Mouse (Mus musculus): ENCODE results near the gene Tmem120b. TPM values are rescaled to one million over a fixed set of nuclear protein-coding genes. Genes with fewer than 3 reads are reported as not detected.
A peak's percentile ranks its signal among the peaks of the same experiment; 100 is the strongest.

The Tmem120b gene
- polyA plus RNA-seq, 1 experiment = 9.4 TPM

DNA sequence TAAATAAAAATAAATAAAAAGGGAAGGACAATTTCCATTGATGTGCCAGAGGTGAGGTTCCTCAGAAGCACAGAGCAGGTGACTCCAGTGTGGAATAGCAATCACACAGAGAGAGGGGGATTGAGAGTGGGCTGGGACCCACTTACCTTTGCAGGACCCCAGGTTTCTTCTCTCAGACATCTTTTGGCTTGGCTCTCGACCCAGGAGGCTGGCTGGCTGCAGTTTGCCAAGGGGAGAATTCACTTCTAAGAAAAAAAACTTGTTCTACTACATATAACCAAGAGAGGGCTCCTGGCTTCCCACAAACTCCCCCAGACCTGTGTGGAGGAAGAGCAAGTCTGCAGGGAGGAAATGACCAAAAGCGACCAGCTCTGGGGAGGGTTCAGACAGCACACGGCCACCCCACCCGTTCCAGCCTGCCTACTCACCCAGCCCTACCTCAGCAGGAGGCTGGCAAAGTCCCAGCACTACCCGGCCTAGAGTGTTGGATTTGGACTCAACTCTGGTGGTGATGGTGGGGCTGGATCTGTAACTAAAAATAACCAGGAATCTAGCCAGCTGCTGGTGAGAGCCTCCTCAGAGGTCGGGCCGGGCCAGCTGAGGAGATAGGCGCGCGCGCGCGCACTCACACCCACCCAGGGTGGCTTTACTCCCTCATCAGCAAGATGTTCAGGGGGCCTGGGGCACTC is 66.1 kb downstream of the Tmem120b start:
- H3K4me3 ChIP-seq (replicated peaks) = peak overlapping the region; percentile 82
- TF ChIP-seq TAL1 (IDR thresholded peaks at IDR 0.05; ENCODE audit: low read length) = no peak
- TF ChIP-seq GATA1 (IDR thresholded peaks at IDR 0.05; ENCODE audit: low read length) = no peak
- H3K9me3 ChIP-seq (ENCODE audit: control insufficient read depth, low read length) = no peaks in the 10 kb centered on the region
- H3K36me3 ChIP-seq (ENCODE audit: control insufficient read depth) = peaks cover 62% of the 10 kb centered on the region
- H3K27me3 ChIP-seq (ENCODE audit: control insufficient read depth) = peaks cover 6% of the 10 kb centered on the region; the same call in 1 of the 2 replicates
- peaks cover 91% of the 10 kb centered on the region for H3K4me1 ChIP-seq (ENCODE audit: control insufficient read depth)

DNA sequence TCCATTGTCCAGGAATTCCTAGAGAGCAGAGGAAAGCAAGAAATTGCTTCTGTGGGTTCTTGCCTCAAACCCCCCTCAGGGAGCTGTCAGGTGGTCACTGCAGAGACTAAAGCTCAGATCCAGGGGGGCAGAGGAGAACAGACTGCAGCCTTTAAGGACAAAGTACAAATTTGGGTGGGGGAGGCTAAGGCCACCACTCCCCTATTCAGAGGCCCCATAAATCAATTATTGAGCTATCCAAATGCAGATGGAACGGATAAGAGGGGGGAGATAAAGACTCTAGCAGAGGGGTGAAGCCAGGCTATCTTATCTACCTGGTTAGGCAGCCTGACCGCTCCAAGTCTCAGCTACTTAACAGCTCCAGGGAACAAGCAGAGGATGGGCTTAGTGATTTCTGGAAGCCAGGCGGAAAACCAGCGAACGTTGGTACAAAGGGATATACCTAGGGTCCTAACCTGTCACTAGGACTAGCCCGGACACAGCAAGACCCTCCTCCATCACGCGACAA is 66.7 kb downstream of the Tmem120b start:
- no peak for TF ChIP-seq TAL1 (IDR thresholded peaks at IDR 0.05; ENCODE audit: low read length)
- 0 out of 2 replicates have a peak, but pooled peaks have one; percentile 4 for TF ChIP-seq GATA1 (IDR thresholded peaks at IDR 0.05; ENCODE audit: low read length)
- no peaks in the 10 kb centered on the region for H3K9me3 ChIP-seq (ENCODE audit: control insufficient read depth, low read length)
- peaks cover 92% of the 10 kb centered on the region for H3K4me1 ChIP-seq (ENCODE audit: control insufficient read depth)
- peak overlapping the region; percentile 82 for H3K4me3 ChIP-seq (replicated peaks)
- H3K36me3 ChIP-seq (ENCODE audit: control insufficient read depth) = peaks cover 61% of the 10 kb centered on the region
- peaks cover 3% of the 10 kb centered on the region; the same call in 1 of the 2 replicates for H3K27me3 ChIP-seq (ENCODE audit: control insufficient read depth)

DNA sequence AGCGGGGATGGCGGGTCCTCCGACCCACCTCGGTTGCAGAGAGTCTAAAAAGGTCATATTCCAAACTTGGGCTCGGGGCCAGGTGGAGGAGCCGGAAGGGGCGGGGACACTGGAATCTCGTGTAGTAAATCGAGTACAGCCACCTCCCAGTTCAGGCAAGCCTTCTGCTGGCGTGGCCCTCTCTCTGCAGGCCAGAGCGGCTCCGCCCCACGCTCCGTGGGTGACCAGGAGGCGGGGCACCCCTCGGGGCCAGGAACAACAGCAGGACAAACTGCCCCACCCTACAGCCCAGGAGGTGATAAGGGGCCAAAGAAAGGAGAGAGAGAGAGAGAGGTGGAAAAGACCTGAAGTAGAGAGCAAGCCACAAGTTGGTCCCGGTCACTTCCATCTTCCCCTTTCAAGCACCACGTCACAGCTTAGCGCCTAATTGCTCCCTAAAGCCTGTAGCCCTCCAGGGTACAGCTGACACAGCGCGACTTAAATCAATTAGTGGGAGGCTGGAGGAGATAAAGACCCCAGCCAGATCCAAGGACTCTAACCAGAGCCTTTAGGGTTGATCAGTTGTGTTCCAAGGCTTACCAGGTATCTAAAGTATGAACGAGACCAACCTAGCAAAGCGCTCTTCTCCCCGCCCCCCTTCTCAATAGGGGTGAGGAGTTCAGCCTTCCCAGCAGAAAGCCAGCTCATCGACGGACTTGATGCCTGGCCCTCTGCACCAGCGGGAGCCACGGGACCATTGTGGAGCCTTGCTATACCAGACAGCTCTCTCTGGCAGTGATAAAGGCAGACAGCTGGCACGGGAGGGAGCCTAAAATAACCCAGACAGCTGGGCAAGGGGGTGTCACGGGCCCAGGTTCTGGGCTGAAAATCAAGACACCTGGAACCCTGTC is 67.5 kb downstream of the Tmem120b start:
- TF ChIP-seq GATA1 (IDR thresholded peaks at IDR 0.05; ENCODE audit: low read length) (no peak), TAL1 (IDR thresholded peaks at IDR 0.05; ENCODE audit: low read length) (no peak)
- H3K4me3 ChIP-seq (replicated peaks) = peak overlapping the region; percentile 82
- H3K9me3 ChIP-seq (ENCODE audit: control insufficient read depth, low read length) = no peaks in the 10 kb centered on the region
- peaks cover 90% of the 10 kb centered on the region for H3K4me1 ChIP-seq (ENCODE audit: control insufficient read depth)
- peaks cover 1% of the 10 kb centered on the region; the same call in 1 of the 2 replicates for H3K27me3 ChIP-seq (ENCODE audit: control insufficient read depth)
- peaks cover 59% of the 10 kb centered on the region for H3K36me3 ChIP-seq (ENCODE audit: control insufficient read depth)

DNA sequence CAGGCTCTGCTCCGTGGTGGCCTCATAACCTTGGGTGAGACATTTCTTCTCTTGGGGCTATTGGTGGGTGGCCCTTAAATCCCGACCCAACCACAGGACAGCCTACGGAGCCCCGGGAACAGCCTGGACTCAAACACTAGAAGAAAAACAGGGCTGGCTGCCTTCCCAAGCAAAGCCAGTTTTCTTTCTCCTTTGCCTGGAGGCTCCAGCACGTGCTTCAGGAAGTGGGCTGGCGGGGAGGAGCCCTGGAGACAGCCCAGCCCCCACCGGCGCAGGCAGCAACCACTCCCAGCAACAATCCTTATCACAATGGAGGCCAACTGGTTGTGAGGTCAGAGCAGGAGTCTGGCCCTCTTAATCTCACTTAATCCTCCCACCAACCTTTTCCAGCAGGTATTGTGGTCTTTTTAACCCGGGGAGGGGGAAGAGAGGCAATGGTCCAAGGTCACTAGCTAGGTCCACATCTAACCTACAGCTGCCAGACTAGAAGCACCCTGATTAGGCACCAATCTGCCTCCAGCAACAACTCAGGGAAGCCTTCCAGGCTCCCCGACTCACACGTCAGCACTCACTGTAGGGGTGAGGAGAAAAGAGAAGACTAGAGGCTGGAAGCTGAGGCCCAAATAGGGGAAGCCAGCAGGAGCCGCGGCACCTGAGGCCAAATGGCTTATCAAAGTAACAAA is 68.3 kb downstream of the Tmem120b start:
- H3K9me3 ChIP-seq (ENCODE audit: control insufficient read depth, low read length) = no peaks in the 10 kb centered on the region
- no peaks in the 10 kb centered on the region for H3K27me3 ChIP-seq (ENCODE audit: control insufficient read depth)
- peak overlapping the region; percentile 82 for H3K4me3 ChIP-seq (replicated peaks)
- peak; percentile 74 for TF ChIP-seq GATA1 (IDR thresholded peaks at IDR 0.05; ENCODE audit: low read length)
- no peak for TF ChIP-seq TAL1 (IDR thresholded peaks at IDR 0.05; ENCODE audit: low read length)
- peaks cover 59% of the 10 kb centered on the region for H3K36me3 ChIP-seq (ENCODE audit: control insufficient read depth)
- H3K4me1 ChIP-seq (ENCODE audit: control insufficient read depth) = peaks cover 85% of the 10 kb centered on the region

DNA sequence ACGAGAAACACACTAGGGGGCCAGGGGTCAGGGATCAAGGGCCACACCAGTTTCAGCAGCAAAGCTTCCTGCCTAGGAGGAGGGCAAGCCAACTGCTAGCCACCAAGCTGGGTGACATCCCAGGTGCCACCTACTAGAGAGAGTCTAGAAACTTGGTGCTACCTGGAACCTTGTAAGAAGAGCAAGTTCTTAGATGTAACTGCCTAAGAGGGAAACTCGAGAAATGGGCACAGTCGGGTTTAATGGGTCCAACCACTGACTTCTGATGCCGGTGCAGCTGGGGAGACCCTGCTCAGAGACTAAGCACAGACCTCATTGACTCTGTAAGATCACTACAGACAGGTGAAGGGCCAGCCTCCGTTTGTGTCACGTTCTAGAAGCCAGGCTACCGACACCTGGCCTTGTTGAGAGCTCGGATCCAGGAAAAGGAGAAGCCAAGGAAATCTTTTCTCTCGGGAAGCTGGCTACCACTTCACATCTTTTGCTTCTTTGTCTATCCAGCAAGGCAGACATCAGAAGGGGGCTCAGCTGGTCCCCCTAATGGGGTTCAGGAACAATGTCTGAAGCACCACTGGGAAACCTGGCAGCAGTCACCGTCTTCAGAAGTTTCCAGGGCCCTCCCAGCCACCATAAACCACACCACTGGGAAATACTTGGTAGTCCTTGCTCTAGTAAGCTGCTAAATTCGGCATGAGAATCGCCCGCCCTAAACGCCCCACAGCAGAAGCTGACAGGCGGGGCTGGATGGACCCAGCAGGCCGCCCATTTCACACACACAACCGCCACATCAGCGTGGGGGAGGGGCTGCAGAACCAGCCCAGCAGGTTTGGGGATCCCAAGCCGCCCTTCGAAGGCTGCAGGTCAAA is 69.1 kb downstream of the Tmem120b start:
- Histone ChIP-seq H3K4me1 (ENCODE audit: control insufficient read depth) (peaks cover 80% of the 10 kb centered on the region), H3K9me3 (ENCODE audit: control insufficient read depth, low read length) (no peaks in the 10 kb centered on the region), H3K36me3 (ENCODE audit: control insufficient read depth) (peaks cover 59% of the 10 kb centered on the region), H3K4me3 (replicated peaks) (peak overlapping the region; percentile 82), H3K27me3 (ENCODE audit: control insufficient read depth) (no peaks in the 10 kb centered on the region)
- TF ChIP-seq TAL1 (IDR thresholded peaks at IDR 0.05; ENCODE audit: low read length) (no peak), GATA1 (IDR thresholded peaks at IDR 0.05; ENCODE audit: low read length) (no peak)

DNA sequence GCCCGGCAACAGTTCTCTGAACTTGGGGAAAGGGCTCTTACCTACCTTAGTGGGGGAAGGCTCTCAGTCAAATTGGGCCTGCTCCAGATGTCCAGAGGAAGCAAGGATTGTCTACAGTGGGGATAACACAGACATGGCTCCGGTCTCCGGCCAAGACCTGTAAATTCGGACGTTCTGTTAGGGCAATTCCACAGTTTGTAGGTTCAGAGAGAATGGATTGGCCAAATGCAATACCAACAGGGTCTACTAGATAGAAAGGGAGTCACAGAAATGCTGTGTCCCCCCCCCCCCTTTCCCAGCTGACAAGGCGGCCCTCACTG is 69.7 kb downstream of the Tmem120b start:
- TF ChIP-seq TAL1 (IDR thresholded peaks at IDR 0.05; ENCODE audit: low read length) (no peak), GATA1 (IDR thresholded peaks at IDR 0.05; ENCODE audit: low read length) (no peak)
- Histone ChIP-seq H3K4me3 (replicated peaks) (peak overlapping the region; percentile 82), H3K9me3 (ENCODE audit: control insufficient read depth, low read length) (no peaks in the 10 kb centered on the region), H3K36me3 (ENCODE audit: control insufficient read depth) (peaks cover 56% of the 10 kb centered on the region), H3K4me1 (ENCODE audit: control insufficient read depth) (peaks cover 74% of the 10 kb centered on the region), H3K27me3 (ENCODE audit: control insufficient read depth) (no peaks in the 10 kb centered on the region)

DNA sequence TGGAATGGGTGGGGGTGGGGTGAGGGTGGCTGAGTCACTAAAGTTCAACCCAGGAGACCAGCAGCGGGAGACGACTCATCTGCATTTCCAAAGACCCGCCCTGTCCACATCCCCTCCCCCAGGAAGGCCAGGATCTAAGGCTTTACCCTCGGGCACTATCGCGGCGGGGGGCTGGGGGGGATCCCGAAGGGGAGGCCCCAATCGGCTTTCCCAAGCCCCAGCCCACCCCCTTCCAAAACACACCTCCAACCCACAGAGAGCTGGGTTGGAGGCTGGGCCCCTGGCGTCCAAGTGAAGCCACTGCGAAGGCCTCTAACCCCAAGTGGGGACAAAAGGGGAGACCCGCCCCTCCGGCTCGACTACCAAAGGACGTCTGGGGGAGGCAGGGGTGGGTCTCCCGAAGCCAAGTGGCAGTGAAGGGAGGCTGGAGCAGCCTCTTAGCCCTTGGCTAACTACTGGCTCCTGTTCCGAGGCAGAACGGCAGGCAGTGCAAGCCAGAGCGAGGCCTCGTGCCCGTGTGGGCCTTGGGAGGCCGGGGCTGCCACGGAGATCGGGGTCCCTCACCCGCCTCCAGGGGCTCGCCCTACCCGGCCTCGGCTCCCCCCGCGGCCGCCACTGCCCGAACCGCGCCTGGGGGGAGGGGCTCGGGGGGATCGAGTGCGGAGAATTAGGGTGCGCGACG is 70.2 kb downstream of the Tmem120b start:
- Histone ChIP-seq H3K4me1 (ENCODE audit: control insufficient read depth) (peaks cover 73% of the 10 kb centered on the region), H3K27me3 (ENCODE audit: control insufficient read depth) (no peaks in the 10 kb centered on the region), H3K36me3 (ENCODE audit: control insufficient read depth) (peaks cover 51% of the 10 kb centered on the region), H3K9me3 (ENCODE audit: control insufficient read depth, low read length) (no peaks in the 10 kb centered on the region), H3K4me3 (replicated peaks) (peak overlapping the region; percentile 82)
- TF ChIP-seq TAL1 (IDR thresholded peaks at IDR 0.05; ENCODE audit: low read length) (no peak), GATA1 (IDR thresholded peaks at IDR 0.05; ENCODE audit: low read length) (no peak)
